Mouse (Mus musculus) intestine, postnatal 0 days (tissue): Measurements from ENCODE around the gene Ptpn3. TPM values are rescaled to one million over a fixed set of nuclear protein-coding genes. Genes with fewer than 3 reads are reported as not detected.

Experiments
- ATAC-seq: fragments of 200-750 bp; cut with Nextera tagmentation; 2 replicates; pipeline ENCODE4 v1.8.0; 2017; ENCODE audit warnings: mild to moderate bottlenecking, moderate TSS enrichment, moderate library complexity
- H3K27ac ChIP-seq: fragments of 300-500 bp; sonication (generic); 2 replicates; pipeline ENCODE4 v1.5.1; 2014; ENCODE audit warnings: mild to moderate bottlenecking, low read depth, low read length, moderate library complexity
- H3K27me3 ChIP-seq: fragments of 300-500 bp; sonication (generic); replicated peaks from 2 replicates; pipeline ENCODE4 v1.6.1; 2014; ENCODE audit warnings: low read length, mixed read lengths; ENCODE audit not compliant: control insufficient read depth, insufficient read depth
- H3K36me3 ChIP-seq: fragments of 300-500 bp; sonication (generic); 2 replicates; pipeline ENCODE4 v1.6.1; 2014; ENCODE audit warnings: mild to moderate bottlenecking, moderate library complexity; ENCODE audit not compliant: control insufficient read depth, insufficient read depth
- H3K4me1 ChIP-seq: fragments of 300-500 bp; sonication (generic); replicated peaks from 2 replicates; pipeline ENCODE4 v1.6.1; 2014; ENCODE audit warnings: antibody characterized with exemption, low read length, mixed read lengths; ENCODE audit not compliant: control insufficient read depth, insufficient read depth
- H3K4me2 ChIP-seq: fragments of 300-500 bp; sonication (generic); replicated peaks from 2 replicates; pipeline ENCODE4 v1.6.1; 2014; ENCODE audit warnings: low read depth, mild to moderate bottlenecking, moderate library complexity
- H3K4me3 ChIP-seq: fragments of 300-500 bp; sonication (generic); 2 replicates; pipeline ENCODE4 v1.5.1; 2014; ENCODE audit warnings: low read depth, low read length
- H3K9ac ChIP-seq: fragments of 300-500 bp; sonication (generic); 2 replicates; pipeline ENCODE4 v1.6.1; 2014; ENCODE audit warnings: mild to moderate bottlenecking, low read depth, low read length
- H3K9me3 ChIP-seq: fragments of 300-500 bp; sonication (generic); 2 replicates; pipeline ENCODE4 v1.6.1; 2016; ENCODE audit warnings: mixed run types; ENCODE audit not compliant: control insufficient read depth
- CTCF ChIP-seq: sonication (generic); IDR thresholded peaks from 2 replicates; pipeline ENCODE4 v1.5.1; 2016; ENCODE audit warnings: low read depth, mild to moderate bottlenecking, control low read depth, antibody characterized with exemption, moderate library complexity
- WGBS: fragments of 180-500 bp; shearing (Covaris S2); extraction: QIAGEN DNeasy Blood & Tissue Kit; methylation state at CpG from one replicate; pipeline ENCODE4 v1.1.7; 2014; 5-methylcytosine and 5-hydroxymethylcytosine counted together
- polyA plus RNA-seq: library from polyadenylated mRNA; unstranded; fragments of >200 nt; fragmentation: Nextera tagmentation; extraction: Ambion mirVana; gene quantifications from 2 replicates; pipeline ENCODE4 v1.2.1, GENCODE M21; 2015

Ptpn3 gene
- polyA plus RNA-seq, 1 experiment from 2014 or later = 8.6 TPM

DNA sequence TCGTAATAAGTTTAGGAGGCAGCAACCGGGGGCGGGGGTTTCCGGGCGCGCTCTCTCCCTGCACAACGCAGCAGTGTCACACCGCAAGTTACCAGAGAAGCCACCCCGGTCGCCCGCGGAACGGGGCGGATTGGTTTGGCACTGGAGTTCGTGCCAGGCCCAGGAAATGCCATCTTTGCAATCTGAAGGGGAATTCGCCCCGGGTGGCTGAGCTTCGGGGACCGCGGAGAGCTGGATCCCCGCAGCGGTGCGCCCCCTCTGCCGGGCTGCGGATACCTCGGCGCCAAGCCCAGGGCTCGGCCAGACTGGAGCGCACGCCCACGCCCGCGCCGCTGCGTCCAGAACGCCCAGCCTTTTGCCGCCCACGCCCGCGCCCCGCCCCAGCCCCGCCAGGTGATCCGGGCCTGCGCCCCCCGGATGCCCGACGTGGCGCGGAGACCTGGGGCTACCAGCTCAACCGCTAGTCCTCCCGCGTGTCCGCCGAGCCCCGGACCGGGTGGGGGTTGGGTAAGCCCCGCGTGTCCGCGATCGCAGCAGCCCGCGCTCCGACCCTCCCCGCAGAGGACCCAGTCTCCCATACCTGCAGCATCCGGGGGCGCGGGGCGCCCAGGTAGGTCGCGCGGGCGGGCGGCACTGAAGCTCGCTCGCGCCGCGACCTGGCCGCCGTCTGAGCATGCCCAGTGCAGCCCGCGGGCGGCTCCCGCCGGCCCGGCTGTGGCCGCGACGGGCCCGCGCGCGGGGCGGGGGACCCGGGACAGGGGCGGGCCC is 1.8 kb downstream of the Ptpn3 start:
- H3K4me3 ChIP-seq = peak overlapping the region; percentile 83
- H3K4me2 ChIP-seq = peak overlapping the region; percentile 97
- no peaks in the 10 kb centered on the region for H3K9me3 ChIP-seq
- peak overlapping the region; percentile 75 for H3K9ac ChIP-seq
- no peaks in the 10 kb centered on the region for H3K27me3 ChIP-seq
- peak; percentile 49 for TF ChIP-seq CTCF
- peaks cover 9% of the 10 kb centered on the region for H3K4me1 ChIP-seq
- under 1% methylated on average over 70 of the region's 97 CpGs for WGBS
- H3K36me3 ChIP-seq = no peaks in the 10 kb centered on the region
- ATAC-seq = peak; percentile 67
- H3K27ac ChIP-seq = peak overlapping the region; percentile 84

DNA sequence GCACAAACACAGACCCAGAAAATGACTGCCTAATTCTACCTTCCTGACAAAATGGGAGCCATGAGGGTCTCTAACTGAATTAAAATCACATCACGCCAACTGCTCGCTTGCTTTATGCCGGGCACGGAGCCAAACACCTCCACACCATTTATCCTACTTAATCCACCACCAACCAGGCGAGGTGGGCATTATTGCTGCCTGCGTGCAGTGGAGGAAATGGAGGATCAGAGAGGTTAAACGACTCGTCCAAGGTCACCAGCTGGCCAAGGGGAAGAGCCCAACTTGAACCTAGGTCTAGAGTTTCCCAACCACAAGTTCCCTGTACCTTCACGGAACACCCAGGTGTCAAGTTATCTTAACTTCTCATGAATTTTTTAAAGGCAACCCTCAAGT is 2.3 kb downstream of the Ptpn3 start:
- Histone ChIP-seq H3K36me3 (no peaks in the 10 kb centered on the region), H3K4me2 (peak overlapping the region; percentile 97), H3K4me1 (peaks cover 13% of the 10 kb centered on the region), H3K27ac (peak overlapping the region; percentile 84; the same call in 1 of the 2 replicates), H3K9me3 (no peaks in the 10 kb centered on the region), H3K27me3 (no peaks in the 10 kb centered on the region), H3K4me3 (peak overlapping the region; percentile 83), H3K9ac (peak overlapping the region; percentile 75)
- no peak for TF ChIP-seq CTCF
- 3% methylated on average over 9 of the region's 9 CpGs for WGBS
- no peak for ATAC-seq

DNA sequence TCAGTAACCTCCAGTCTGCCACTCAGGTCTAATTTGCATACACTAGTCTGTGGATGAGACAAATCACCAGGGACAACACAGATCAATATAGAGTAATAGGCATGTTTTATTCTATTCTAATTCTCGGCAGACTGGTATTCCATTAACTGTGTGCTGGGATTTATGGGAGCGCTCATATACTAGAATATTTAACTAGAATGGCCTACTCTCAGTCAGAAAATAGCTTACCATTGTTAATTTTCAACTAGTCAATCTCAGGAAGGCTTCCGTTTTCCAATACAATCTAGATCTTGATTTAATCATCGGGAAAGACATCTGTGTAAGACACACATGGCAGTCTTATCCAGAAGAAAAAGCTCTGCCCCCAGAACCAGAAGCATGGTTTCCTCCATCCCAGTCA is 3.5 kb downstream of the Ptpn3 start:
- Histone ChIP-seq H3K27me3 (no peaks in the 10 kb centered on the region), H3K36me3 (no peaks in the 10 kb centered on the region), H3K9me3 (no peaks in the 10 kb centered on the region), H3K4me3 (peak overlapping the region; percentile 83), H3K27ac (no peak overlapping the region), H3K4me2 (peak overlapping the region; percentile 97), H3K4me1 (peaks cover 13% of the 10 kb centered on the region), H3K9ac (no peak overlapping the region)
- WGBS = 38% methylated on average over 4 of the region's 4 CpGs
- TF ChIP-seq CTCF = no peak
- no peak for ATAC-seq

DNA sequence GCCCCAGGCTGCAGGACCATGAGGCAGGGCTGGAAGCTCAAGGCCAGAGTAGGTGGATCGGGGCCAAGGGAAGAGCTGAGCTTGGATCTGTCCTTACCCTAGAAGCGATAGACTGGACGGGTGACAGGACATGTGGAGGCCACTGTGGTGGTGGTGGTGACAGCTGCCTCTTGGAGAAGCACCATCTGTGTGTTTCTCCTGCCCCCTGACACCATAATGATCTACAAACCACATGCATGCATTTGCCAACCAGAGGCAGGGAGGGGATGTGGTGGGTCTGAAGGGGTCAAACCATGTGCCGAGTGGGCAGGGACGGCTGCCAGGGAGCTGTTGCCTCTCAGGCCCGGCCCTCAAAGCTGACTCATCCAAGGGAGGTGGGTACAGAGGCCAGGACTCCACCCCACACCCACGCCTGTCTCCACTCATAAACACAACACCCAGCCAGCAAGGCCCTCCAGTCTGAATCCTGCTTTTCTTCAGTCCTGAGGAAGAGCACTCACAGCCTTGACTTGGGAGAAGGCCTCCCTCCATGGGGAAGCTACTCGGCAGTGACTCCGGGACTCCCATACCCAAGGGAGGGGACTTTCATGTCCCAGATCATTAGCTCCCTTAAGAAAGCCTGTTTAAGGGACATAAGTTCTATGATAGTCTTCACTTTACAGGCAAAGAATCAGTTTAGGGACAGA is 6.5 kb downstream of the Ptpn3 start:
- ATAC-seq = peak; percentile 67
- WGBS = 26% methylated on average over 9 of the region's 9 CpGs
- Histone ChIP-seq H3K36me3 (no peaks in the 10 kb centered on the region), H3K4me2 (0 out of 2 replicates have a peak overlapping the region, but pooled peaks have one; percentile 17), H3K9ac (no peak overlapping the region), H3K9me3 (no peaks in the 10 kb centered on the region), H3K4me1 (peaks cover 13% of the 10 kb centered on the region), H3K4me3 (no peak overlapping the region), H3K27ac (no peak overlapping the region), H3K27me3 (no peaks in the 10 kb centered on the region)
- TF ChIP-seq CTCF = no peak

DNA sequence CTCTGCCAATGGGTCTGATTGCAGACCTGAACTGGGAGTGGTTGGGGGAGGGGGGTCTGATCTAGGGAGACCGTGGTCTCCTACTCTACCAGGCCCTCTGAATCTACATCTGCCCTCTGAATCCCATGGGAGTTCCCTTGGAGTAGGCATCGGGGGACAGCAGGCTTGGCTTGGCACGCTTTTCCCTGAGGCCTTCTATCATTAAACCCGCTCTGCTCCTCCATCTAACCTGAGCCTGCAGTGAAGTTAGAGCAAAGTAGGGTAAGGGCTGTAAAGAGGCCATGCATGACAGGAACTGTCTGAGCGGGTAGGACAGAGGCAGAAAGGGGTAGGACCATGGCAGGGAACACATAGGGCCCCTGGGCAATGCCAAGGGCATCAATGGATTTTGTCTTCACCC is 9.0 kb downstream of the Ptpn3 start:
- no peak for ATAC-seq
- H3K9me3 ChIP-seq = no peaks in the 10 kb centered on the region
- H3K27me3 ChIP-seq = no peaks in the 10 kb centered on the region
- H3K27ac ChIP-seq = no peak overlapping the region
- no peak overlapping the region for H3K4me2 ChIP-seq
- no peak overlapping the region for H3K4me3 ChIP-seq
- TF ChIP-seq CTCF = no peak
- 62% methylated on average over 5 of the region's 5 CpGs for WGBS
- H3K36me3 ChIP-seq = no peaks in the 10 kb centered on the region
- H3K9ac ChIP-seq = no peak overlapping the region
- H3K4me1 ChIP-seq = peaks cover 12% of the 10 kb centered on the region

DNA sequence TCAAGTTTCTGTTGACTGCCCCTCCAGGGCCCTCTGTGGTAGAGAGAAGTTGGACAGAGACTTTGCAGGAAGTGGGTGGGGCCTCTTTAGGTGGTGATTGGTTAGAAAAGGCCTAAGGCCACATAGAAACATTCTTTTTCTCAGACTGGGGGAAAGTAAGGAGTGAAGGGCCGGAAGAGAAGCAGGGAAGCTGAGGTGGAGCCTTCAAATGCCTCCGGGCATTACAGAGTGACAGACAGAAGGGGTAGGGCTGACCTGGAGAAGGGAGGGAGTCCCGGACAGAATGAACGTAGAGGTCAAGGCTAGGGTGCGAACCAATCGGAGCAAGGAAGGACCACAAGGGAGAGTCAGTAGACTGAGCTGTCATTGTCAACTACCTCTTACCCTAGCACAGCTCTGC is 11.6 kb downstream of the Ptpn3 start:
- Histone ChIP-seq H3K27me3 (no peaks in the 10 kb centered on the region), H3K9me3 (no peaks in the 10 kb centered on the region), H3K27ac (no peak overlapping the region), H3K36me3 (no peaks in the 10 kb centered on the region), H3K4me2 (no peak overlapping the region), H3K4me1 (peaks cover 6% of the 10 kb centered on the region; the same call in 1 of the 2 replicates), H3K4me3 (no peak overlapping the region), H3K9ac (no peak overlapping the region)
- no peak for ATAC-seq
- WGBS = 93% methylated on average over 6 of the region's 6 CpGs
- TF ChIP-seq CTCF = no peak
